Mouse (Mus musculus): ENCODE results near the gene Speer4f1. TPM values are rescaled to one million over a fixed set of nuclear protein-coding genes. Genes with fewer than 3 reads are reported as not detected.
"Not testable (repeated sequence)": the region's sequence is repeated elsewhere in the genome, so short reads cannot be mapped to it uniquely, and the experiment has no call there.

The Speer4f1 gene
- not detected in 2 replicates for polyA plus RNA-seq (2012; ENCODE audit: insufficient read depth, low replicate concordance)

- H3K36me3 ChIP-seq (replicated peaks; ENCODE audit: low read length); H3K9me3 ChIP-seq; H3K4me3 ChIP-seq (replicated peaks); H3K4me1 ChIP-seq; H3K27me3 ChIP-seq (replicated peaks): not testable (repeated sequence)
These were observed at the start of gene Speer4f1 for GRCm38 (mm10) chr5:17475798-17476197. Speer4f1 (plus strand) TSS chr5:17476098.

- Histone ChIP-seq H3K9me3 (peaks cover 8% of the 10 kb centered on the region), H3K36me3 (replicated peaks; ENCODE audit: low read length) (no peaks in the 10 kb centered on the region), H3K27me3 (replicated peaks) (no peaks in the 10 kb centered on the region), H3K4me1 (no peaks in the 10 kb centered on the region; the same call in 1 of the 2 replicates), H3K4me3 (replicated peaks) (no peak overlapping the region)
- no peak for TF ChIP-seq FLI1 (IDR thresholded peaks at IDR 0.05; ENCODE audit: low read length)
- no peak for TF ChIP-seq GATA1 (IDR thresholded peaks at IDR 0.05; ENCODE audit: borderline replicate concordance, low read length)
These were observed 49.0 kb upstream of the Speer4f1 start for GRCm38 (mm10) chr5:17426930-17427329.

- H3K4me3 ChIP-seq (replicated peaks): no peak overlapping the region
These were observed 41.2 kb upstream of the Speer4f1 start for GRCm38 (mm10) chr5:17434721-17435120.

GRCm38 (mm10) chr5:17436209-17436608, 39.7 kb upstream of the Speer4f1 start:
- 0 out of 2 replicates have a peak, but pooled peaks cover 3% of the 10 kb centered on the region for H3K4me1 ChIP-seq
- no peaks in the 10 kb centered on the region for H3K36me3 ChIP-seq (replicated peaks; ENCODE audit: low read length)
- H3K27me3 ChIP-seq (replicated peaks): no peaks in the 10 kb centered on the region
- H3K4me3 ChIP-seq (replicated peaks): no peak overlapping the region
- TF ChIP-seq FLI1 (IDR thresholded peaks at IDR 0.05; ENCODE audit: low read length) (no peak), GATA1 (IDR thresholded peaks at IDR 0.05; ENCODE audit: borderline replicate concordance, low read length) (no peak)
- no peaks in the 10 kb centered on the region for H3K9me3 ChIP-seq

More at GRCm38 (mm10) chr5:17434721-17435120, 41.2 kb upstream of the Speer4f1 start:
- Histone ChIP-seq H3K4me1 (0 out of 2 replicates have a peak, but pooled peaks cover 3% of the 10 kb centered on the region), H3K9me3 (no peaks in the 10 kb centered on the region), H3K36me3 (replicated peaks; ENCODE audit: low read length) (no peaks in the 10 kb centered on the region), H3K27me3 (replicated peaks) (no peaks in the 10 kb centered on the region)
- TF ChIP-seq FLI1 (IDR thresholded peaks at IDR 0.05; ENCODE audit: low read length): no peak
- TF ChIP-seq GATA1 (IDR thresholded peaks at IDR 0.05; ENCODE audit: borderline replicate concordance, low read length): no peak

- 0 out of 2 replicates have a peak, but pooled peaks cover 3% of the 10 kb centered on the region for H3K4me1 ChIP-seq
- no peak for TF ChIP-seq GATA1 (IDR thresholded peaks at IDR 0.05; ENCODE audit: borderline replicate concordance, low read length)
- TF ChIP-seq FLI1 (IDR thresholded peaks at IDR 0.05; ENCODE audit: low read length): no peak
- H3K36me3 ChIP-seq (replicated peaks; ENCODE audit: low read length): no peaks in the 10 kb centered on the region
- no peak overlapping the region for H3K4me3 ChIP-seq (replicated peaks)
- H3K9me3 ChIP-seq: no peaks in the 10 kb centered on the region
- H3K27me3 ChIP-seq (replicated peaks): no peaks in the 10 kb centered on the region
These were observed 36.3 kb upstream of the Speer4f1 start for GRCm38 (mm10) chr5:17439487-17440102.

GRCm38 (mm10) chr5:17454059-17454458, 21.8 kb upstream of the Speer4f1 start:
- TF ChIP-seq FLI1 (IDR thresholded peaks at IDR 0.05; ENCODE audit: low read length) (no peak), GATA1 (IDR thresholded peaks at IDR 0.05; ENCODE audit: borderline replicate concordance, low read length) (no peak)

GRCm38 (mm10) chr5:17454952-17455586, 20.8 kb upstream of the Speer4f1 start:
- Histone ChIP-seq H3K4me1 (no peaks in the 10 kb centered on the region), H3K27me3 (replicated peaks) (no peaks in the 10 kb centered on the region), H3K9me3 (no peaks in the 10 kb centered on the region), H3K36me3 (replicated peaks; ENCODE audit: low read length) (no peaks in the 10 kb centered on the region), H3K4me3 (replicated peaks) (no peak overlapping the region)
- TF ChIP-seq FLI1 (IDR thresholded peaks at IDR 0.05; ENCODE audit: low read length): no peak
- no peak for TF ChIP-seq GATA1 (IDR thresholded peaks at IDR 0.05; ENCODE audit: borderline replicate concordance, low read length)

More at GRCm38 (mm10) chr5:17454059-17454458, 21.8 kb upstream of the Speer4f1 start:
- Histone ChIP-seq H3K9me3 (no peaks in the 10 kb centered on the region), H3K36me3 (replicated peaks; ENCODE audit: low read length) (no peaks in the 10 kb centered on the region), H3K4me3 (replicated peaks) (no peak overlapping the region), H3K27me3 (replicated peaks) (no peaks in the 10 kb centered on the region), H3K4me1 (no peaks in the 10 kb centered on the region)

GRCm38 (mm10) chr5:17456671-17457070, 19.2 kb upstream of the Speer4f1 start:
- Histone ChIP-seq H3K27me3 (replicated peaks) (no peaks in the 10 kb centered on the region), H3K4me3 (replicated peaks) (no peak overlapping the region), H3K36me3 (replicated peaks; ENCODE audit: low read length) (no peaks in the 10 kb centered on the region), H3K4me1 (no peaks in the 10 kb centered on the region), H3K9me3 (no peaks in the 10 kb centered on the region)
- TF ChIP-seq GATA1 (IDR thresholded peaks at IDR 0.05; ENCODE audit: borderline replicate concordance, low read length) (no peak), FLI1 (IDR thresholded peaks at IDR 0.05; ENCODE audit: low read length) (no peak)

- H3K4me3 ChIP-seq (replicated peaks); H3K36me3 ChIP-seq (replicated peaks; ENCODE audit: low read length); H3K4me1 ChIP-seq; H3K9me3 ChIP-seq; H3K27me3 ChIP-seq (replicated peaks): not testable (repeated sequence)
These were observed 7.8 kb upstream of the Speer4f1 start for GRCm38 (mm10) chr5:17468120-17468519.

- H3K27me3 ChIP-seq (replicated peaks): no peaks in the 10 kb centered on the region
- H3K9me3 ChIP-seq: no peaks in the 10 kb centered on the region
- H3K4me3 ChIP-seq (replicated peaks): no peak overlapping the region
- no peak for TF ChIP-seq GATA1 (IDR thresholded peaks at IDR 0.05; ENCODE audit: borderline replicate concordance, low read length)
- TF ChIP-seq FLI1 (IDR thresholded peaks at IDR 0.05; ENCODE audit: low read length): no peak
- no peaks in the 10 kb centered on the region for H3K4me1 ChIP-seq
- no peaks in the 10 kb centered on the region for H3K36me3 ChIP-seq (replicated peaks; ENCODE audit: low read length)
These were observed 578 bp downstream of the Speer4f1 start for GRCm38 (mm10) chr5:17476476-17476875.
